Mouse (Mus musculus): ENCODE measurements at regions not wholly inside any gene's neighbourhood (a gene's known extent, or its start where the extent isn't known, plus 50 kb on each side); places are given as distances from the start of the nearest gene placed in this dataset.

DNA sequence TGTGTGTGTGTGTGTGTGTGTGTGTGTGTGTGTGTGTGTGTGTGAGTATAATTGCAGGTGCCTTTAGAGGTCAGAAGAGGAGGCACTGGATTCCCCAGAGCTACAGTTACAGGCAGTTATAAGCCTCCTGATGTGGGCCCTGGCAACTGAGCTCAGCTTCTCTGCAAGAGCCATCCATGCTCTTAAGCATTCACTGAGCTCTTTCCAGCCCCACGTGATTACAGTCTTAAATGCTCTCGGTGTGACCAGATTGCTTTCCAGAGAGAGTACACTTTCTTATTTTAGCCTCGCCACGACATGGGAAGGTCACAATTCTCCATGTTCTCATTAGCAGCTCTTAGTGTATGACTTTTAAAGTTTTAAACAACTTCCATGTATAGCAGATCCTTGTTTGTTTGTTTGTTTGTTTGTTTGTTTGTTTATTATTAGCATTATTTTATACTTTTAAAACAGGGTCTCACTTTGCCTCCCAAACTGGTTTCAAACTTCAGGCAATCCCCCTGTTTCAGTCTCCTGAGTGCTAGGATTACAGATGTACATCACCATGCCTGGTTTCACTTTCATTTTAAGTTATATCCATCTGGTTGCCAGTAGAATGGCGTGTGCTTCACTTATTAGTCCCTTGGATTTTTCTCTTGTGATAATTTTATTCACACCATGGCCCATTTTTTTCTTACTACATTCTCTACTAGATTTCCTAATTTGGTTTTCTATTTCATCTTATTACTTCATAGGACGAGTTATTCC is 58.9 kb upstream of the Lifr start:
- Histone ChIP-seq H3K4me3 (replicated peaks) (no peak overlapping the region), H3K36me3 (no peaks in the 10 kb centered on the region), H3K9ac (replicated peaks) (no peak overlapping the region), H3K27me3 (replicated peaks) (no peaks in the 10 kb centered on the region), H3K4me1 (0 out of 2 replicates have a peak, but pooled peaks cover 2% of the 10 kb centered on the region), H3K27ac (replicated peaks) (no peak overlapping the region), H3K4me2 (no peak overlapping the region), H3K9me3 (replicated peaks) (no peaks in the 10 kb centered on the region)
- 62% methylated on average over 6 of the region's 6 CpGs for WGBS
- ATAC-seq (ENCODE audit: low FRiP score), result no peak

DNA sequence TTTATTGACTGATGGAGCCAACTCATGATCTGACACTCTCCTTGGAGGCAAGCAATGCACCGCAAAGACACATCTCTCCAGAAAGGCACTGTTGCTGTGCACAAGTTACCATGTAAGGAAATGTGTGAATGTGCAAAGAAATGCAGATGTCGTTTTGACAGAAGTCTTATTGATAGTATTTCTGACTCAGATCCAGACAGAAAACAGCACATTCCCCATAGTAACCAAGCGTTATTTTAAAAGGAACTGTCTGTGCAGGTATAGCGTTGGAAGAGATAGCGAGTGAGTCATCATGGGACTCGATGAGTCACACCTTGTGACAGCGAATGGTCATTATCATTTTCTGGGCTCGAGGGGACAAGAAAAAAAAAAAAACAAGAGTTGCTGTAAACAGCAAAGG is 52.9 kb upstream of the Lifr start:
- no peak overlapping the region for H3K4me2 ChIP-seq
- H3K36me3 ChIP-seq, result no peaks in the 10 kb centered on the region
- H3K27ac ChIP-seq (replicated peaks), result no peak overlapping the region
- H3K27me3 ChIP-seq (replicated peaks), result no peaks in the 10 kb centered on the region
- no peak overlapping the region for H3K4me3 ChIP-seq (replicated peaks)
- 91% methylated on average over 8 of the region's 8 CpGs for WGBS
- H3K9ac ChIP-seq (replicated peaks), result no peak overlapping the region
- H3K9me3 ChIP-seq (replicated peaks), result no peaks in the 10 kb centered on the region
- 0 out of 2 replicates have a peak, but pooled peaks cover 3% of the 10 kb centered on the region for H3K4me1 ChIP-seq
- no peak for ATAC-seq (ENCODE audit: low FRiP score)

DNA sequence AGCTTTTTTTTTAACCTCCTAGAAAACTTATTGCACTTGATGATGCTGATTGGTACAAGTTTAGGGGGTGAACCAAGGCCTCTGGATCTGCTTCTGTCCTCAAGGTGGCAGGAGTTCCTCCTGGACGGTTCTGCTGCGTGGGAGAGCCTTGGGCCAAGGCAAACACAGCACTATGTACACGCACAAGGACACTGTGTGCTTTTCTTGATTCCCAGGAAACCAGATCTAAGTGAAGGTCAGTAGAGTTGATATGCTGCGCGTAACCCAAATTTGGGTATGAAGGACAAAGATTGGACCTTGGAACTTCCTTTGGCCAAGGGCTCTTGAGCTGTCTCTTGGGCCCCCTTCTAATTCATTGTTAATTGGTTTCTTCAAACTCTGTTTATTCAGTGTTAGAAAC is 51.3 kb upstream of the Lifr start:
- Histone ChIP-seq H3K9ac (replicated peaks) (no peak overlapping the region), H3K4me2 (no peak overlapping the region), H3K9me3 (replicated peaks) (no peaks in the 10 kb centered on the region), H3K4me3 (replicated peaks) (no peak overlapping the region), H3K27ac (replicated peaks) (no peak overlapping the region), H3K27me3 (replicated peaks) (no peaks in the 10 kb centered on the region), H3K36me3 (no peaks in the 10 kb centered on the region), H3K4me1 (0 out of 2 replicates have a peak, but pooled peaks cover 3% of the 10 kb centered on the region)
- WGBS, result 93% methylated on average over 5 of the region's 5 CpGs
- no peak for ATAC-seq (ENCODE audit: low FRiP score)

DNA sequence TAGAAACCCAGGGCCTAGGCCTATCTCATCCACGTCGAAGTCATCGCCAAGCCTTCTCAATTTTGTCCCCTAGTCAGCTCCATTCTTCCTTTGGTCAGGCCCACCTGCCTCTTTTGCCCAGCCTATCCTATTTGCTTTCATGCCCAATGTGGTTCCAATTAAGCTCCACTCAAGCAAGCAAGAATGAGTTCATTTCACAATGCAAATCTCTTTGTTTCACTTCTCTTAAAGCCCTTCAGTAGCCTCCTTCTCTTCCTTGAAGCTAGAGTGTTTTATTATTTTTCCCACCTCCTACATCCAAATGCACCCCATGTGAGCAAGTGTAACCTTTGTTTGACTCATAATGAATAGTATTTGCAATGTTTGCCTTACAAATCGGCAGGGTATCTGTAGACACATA is 50.6 kb upstream of the Lifr start:
- Histone ChIP-seq H3K4me3 (replicated peaks) (no peak overlapping the region), H3K27ac (replicated peaks) (no peak overlapping the region), H3K4me2 (no peak overlapping the region), H3K27me3 (replicated peaks) (no peaks in the 10 kb centered on the region), H3K9me3 (replicated peaks) (no peaks in the 10 kb centered on the region), H3K36me3 (no peaks in the 10 kb centered on the region), H3K4me1 (0 out of 2 replicates have a peak, but pooled peaks cover 3% of the 10 kb centered on the region), H3K9ac (replicated peaks) (no peak overlapping the region)
- WGBS, result 59% methylated on average over 4 of the region's 4 CpGs
- ATAC-seq (ENCODE audit: low FRiP score), result no peak

All from neural tube, embryonic 15.5 days (tissue).